Mouse (Mus musculus): Measurements from ENCODE around the gene Atpaf2.
A peak's percentile ranks its signal among the peaks of the same experiment; 100 is the strongest.
"Not testable (repeated sequence)": the region's sequence is repeated elsewhere in the genome, so short reads cannot be mapped to it uniquely, and the experiment has no call there.

The Atpaf2 gene

DNA sequence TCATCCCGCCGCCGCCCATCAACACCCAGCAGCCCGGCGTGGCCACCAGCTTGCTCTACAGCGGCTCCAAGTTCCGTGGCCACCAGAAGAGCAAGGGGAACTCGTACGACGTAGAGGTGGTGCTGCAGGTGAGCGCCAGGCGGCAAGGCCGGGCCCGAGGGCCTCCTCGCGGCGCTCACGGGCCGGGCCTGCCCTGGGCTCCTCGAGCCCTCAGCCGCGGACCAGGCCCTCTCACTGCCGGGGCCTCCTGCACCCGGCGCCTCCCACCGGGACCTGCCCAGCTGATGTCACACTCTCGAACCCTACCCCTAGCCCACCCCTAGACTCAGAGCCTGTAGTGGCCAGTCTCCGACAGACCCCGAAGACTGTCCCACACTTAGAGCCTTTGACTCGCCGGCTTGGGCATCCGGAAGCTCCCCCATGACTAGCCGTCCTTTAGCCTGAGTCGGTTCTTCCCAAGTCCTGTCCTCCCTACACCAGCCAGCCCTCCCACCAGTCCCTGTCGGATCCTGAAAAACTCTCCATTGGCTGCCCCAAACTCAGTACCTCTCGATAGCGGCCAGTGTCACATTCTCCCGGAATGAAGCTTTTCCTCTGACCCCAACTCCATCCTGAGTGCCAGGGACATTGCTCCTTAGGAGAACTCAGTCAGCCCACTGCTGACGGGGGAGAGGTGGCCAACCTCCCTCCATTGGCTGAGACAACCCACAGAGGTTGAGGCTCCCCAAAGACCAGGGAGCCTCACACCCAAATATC lies at the start of gene Atpaf2:
Atpaf2 (minus strand) TSS at position 741 of the 756 bp plus-strand sequence.
- peak; percentile 63 for DNase-seq (ENCODE audit: extremely low spot score)

DNA sequence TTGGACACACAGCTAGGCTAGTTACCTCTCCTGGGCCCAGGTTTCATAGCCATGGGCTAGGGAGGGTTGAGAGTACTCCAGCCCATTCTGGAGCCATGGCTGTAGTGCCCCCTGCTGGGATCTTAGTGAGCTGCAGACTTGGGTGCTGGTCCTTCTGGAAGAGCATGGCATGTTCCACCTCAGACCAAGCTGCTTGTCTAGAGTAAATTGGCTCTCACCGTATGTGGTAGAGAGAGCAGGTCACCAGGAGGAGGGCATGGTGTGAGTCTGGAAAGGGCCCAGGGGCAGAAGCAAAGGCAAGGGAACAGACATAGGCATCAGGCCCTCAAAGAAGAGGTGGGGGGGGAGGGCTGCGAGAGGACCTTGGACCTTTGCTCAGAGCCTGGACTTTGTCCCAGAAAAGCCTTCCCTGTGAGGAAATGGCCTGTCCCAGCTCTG lies 47.7 kb upstream of the Atpaf2 start:
- peak; percentile 29 for DNase-seq (ENCODE audit: extremely low spot score)

DNA sequence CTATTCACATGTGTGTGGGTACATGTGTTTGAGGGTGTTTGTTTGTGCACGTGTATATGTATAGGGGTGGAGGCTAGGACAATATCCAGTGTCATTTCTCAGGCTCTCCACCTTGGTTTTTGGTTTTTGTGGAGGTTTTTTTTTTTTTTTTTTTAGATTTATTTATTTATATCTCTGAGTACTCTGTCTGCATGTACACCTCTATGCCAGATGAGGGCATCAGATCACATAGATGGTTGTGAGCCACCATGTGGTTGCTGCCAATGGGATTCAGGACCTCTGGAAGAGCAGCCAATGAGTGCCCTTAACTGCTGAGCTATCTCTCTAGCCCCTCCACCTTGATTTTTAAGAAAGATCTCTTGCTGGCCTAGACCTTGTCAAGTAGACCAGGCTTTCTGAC lies 39.7 kb upstream of the Atpaf2 start:
- no peak for DNase-seq (ENCODE audit: extremely low spot score)

DNA sequence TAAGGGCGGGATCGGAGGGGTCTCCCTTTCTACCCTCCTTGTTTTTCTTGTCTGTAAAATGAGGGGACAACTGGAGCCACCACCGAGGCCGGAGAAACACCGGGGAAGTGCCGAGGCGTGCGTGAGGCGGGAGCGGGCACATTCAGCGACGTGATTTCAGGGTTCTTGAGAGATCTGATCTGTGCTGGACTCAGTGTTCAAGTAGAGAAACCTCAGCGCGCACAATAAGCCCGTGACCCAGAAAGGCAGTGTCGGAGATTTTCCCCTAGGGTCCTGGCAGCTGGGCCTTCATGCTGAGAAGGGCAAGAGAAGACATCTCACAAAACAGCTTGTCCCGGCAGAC lies 36.5 kb upstream of the Atpaf2 start:
- no peak for DNase-seq (ENCODE audit: extremely low spot score)

DNA sequence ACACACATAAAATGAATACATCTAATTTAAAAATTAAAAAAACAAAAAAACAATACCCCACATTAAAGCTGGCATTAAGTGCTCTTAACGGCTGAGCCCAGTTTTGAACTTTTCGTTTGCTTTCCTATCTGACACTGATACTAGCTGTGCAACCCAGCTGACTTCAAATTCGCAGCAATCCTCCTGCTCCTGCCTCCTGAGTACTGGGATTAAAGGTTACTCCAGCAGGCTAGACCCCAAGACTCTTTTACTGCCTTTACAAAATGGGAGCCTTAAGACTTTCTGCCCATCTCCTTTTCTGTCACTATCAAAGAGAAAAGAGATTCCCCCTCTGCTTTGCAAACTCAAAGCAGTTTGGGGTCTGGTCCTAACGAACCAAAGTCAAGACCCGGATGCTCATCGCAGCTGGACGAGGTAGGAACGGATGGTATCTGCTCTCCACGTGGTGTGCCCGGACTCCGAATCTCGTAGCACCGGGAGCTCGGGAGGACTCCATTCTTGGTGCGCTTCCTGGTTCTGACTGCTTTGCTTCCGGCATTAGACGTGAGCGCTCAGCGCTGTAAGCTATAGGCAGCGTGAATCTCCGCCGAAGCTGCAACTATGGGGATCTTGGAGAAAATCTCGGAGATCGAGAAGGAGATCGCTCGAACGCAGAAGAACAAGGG lies 36.0 kb upstream of the Atpaf2 start, which contains the start of gene Drg2:
Drg2 (plus strand) TSS at position 512 of the 665 bp plus-strand sequence.
- peak; percentile 91 for DNase-seq (ENCODE audit: extremely low spot score)

DNA sequence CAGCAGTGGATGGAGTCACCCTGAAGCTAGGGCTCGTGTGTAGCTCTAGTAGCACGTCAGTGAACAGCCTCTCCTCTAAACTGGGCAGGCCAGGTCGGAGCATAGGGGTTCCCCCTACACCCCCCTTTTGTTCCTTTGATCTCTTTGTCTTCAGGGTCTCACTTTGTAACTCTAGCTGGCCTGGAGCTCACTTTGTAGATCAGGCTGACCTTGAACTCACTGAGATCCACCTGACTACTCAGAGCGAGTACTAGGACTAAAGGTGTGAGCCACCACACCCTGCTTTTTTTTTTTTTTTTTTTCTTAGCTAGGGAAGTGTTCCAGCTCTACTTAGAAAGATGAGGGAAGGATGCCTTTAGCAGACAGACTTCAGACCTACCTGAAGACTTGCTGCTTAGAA lies 25.8 kb upstream of the Atpaf2 start:
- DNase-seq (ENCODE audit: extremely low spot score) = no peak

DNA sequence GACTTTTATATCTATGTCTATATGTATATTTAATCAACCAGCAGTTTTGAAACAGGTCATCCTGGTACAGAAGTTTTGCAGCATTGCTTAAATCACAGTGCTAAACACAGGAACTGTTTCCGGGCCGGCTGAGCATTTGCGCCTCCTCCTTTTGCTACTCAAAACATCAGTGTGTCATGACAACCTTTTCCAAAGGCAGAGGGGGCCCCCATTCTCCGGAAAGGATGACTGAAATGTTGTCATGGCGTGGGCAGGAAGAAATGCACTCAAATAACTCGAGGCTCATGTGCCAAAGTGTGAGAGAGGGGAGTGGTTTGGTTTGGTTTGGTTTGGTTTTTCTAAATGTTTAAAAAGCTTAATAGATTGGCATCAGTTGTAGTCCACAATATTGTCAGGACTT lies 24.6 kb upstream of the Atpaf2 start:
- DNase-seq (ENCODE audit: extremely low spot score) = no peak

DNA sequence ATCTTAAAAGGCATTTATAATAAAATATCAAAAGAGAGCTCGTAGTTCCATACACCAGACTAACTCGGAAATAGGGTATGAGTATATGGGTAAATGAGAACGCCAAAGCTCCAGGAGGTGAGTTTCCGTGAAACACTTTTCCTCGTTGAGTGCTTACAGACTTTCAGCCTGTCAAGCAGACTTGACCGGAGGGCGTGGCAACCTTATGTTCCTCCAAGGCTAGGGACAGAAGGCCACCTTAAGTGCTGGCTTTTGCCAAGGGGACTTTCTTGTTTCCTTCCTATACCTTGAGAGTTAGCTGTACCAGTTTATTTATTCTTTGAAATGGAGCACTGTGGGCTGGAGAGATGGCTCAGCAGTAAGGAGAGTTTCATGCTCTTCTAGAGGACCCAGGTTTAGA lies 21.9 kb upstream of the Atpaf2 start:
- DNase-seq (ENCODE audit: extremely low spot score) = no peak

DNA sequence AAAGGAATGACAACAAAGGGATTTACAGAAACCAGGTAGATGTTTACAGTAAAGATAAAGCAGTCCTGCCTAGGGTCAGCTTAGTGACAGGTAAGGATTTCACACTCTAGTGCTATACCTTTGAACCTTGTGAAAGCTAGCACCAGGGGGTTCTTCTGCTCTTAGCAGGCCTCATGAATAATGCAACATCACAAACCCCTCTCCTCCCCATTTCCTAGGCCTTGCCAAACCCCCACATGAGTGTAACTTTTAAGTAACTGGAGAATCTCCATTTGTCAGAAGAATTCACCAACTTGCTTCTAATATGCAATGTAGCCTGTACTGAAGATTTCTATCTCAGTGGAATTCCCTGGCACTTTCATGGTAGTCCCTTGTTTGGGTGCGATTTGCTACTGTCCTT lies 21.4 kb upstream of the Atpaf2 start:
- not testable (repeated sequence) for DNase-seq (ENCODE audit: extremely low spot score)

DNA sequence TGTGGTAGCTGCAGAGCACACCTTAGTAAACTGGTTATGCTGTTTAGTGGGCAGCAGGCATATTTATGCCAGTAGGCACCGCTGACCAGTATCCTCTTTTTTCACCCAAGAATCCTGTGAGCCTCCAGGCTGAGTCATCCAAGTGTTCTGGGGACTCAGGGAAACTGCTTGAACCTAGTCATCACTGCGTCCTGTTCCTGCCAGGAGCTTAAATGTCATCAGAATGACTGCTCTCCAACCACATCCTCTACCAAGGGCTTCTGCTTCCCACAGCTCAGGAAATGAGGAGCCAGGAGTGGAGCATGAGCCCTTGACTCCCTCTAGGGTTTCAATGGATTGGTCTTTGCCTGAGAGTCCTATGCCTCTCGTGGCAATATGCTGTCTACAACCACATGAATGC lies 18.4 kb upstream of the Atpaf2 start:
- DNase-seq (ENCODE audit: extremely low spot score) = no peak

DNA sequence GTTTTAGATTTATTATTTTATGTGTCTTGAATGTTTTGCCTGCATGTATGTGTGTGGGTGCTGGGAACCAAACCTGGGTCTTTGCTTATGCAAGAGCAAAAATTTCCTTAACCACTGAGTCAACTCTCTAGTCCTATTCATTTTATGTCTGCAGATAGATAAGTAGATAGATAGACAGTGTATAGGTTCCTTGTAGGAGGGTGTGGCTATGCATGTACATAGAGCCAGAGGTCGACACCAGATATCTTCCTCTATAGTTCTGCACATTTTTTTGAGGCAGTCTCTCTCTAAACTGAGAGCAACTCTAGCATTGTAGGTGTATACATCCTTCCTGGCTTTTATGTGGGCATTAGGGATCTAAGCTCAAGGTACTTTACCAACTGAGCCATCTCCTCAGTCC lies 16.9 kb upstream of the Atpaf2 start:
- no peak for DNase-seq (ENCODE audit: extremely low spot score)

DNA sequence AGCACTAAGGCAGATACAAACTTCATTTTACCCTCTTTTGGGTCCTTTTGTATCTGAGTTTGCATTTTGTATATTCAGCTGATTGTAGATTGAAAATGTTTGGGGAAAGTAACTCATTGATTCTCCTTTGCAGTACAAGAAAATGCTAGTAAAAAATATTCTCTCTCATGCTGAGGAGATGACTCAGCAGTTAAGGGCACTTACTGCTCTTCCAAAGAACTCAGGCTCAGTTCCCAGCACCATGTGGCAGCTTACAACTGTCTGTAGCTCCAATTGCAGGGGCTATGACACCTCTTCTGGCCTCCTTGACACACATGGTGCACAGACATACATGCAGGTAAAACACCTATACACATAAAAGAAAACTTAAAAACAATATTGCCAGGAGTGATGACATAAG lies 15.2 kb upstream of the Atpaf2 start:
- no peak for DNase-seq (ENCODE audit: extremely low spot score)

DNA sequence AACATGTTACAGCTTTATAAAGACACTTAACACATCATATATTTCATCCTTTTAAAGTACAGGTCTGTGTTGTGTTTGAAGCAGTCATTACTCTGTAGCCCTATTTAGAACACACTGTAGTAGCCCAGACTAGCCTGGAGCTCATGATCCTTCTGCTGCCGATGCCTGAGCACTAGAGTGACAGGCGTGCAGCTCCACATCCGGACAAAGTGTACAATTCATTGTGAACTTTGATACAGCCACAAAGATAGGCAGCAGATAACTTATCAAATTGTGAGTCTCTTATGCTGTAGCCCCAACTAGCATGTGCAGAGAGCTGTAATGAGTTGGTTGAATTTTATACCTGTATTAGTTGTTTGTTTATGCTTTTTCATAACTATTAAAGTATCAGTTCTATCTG lies 9.4 kb upstream of the Atpaf2 start:
- DNase-seq (ENCODE audit: extremely low spot score) = no peak

DNA sequence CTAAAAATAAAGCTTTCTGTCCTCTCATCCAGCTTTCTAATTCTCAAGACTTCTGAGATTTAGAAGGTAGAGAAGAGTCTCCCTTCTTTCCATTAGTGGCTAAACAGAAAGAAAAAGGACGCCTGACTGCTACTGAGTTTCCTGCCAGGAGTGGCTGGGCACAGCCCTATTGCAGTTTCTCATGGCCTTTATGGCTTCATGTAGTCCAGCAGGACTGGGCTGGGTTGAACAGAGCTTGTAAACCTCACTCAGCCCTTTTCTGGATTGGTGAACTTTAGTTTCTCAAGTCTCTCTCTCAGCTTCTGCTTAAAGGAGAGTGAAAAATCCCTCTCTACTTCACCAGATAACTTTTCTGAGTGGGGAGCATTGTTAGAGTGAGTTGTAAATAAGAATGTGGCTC lies 8.2 kb upstream of the Atpaf2 start:
- no peak for DNase-seq (ENCODE audit: extremely low spot score)

DNA sequence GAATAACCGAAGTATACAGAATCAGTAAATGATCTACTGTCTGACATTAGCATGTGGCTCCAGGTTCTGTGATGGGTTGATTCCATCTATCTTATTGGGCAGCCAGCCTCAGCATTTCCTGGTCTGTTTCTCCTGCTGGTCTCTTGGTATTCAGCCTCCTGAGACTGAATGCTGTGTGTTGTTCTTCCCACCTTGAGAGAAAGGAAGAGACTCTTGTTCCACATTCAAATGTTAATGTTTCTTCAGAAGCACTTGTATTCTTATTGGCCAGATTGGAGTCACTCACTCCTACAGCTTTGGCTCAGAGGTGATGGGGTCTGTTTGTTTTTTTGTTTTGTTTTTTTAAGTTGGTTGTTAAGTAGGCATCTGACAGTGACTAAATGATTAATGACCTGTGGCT lies 4.7 kb upstream of the Atpaf2 start:
- DNase-seq (ENCODE audit: extremely low spot score) = no peak

DNA sequence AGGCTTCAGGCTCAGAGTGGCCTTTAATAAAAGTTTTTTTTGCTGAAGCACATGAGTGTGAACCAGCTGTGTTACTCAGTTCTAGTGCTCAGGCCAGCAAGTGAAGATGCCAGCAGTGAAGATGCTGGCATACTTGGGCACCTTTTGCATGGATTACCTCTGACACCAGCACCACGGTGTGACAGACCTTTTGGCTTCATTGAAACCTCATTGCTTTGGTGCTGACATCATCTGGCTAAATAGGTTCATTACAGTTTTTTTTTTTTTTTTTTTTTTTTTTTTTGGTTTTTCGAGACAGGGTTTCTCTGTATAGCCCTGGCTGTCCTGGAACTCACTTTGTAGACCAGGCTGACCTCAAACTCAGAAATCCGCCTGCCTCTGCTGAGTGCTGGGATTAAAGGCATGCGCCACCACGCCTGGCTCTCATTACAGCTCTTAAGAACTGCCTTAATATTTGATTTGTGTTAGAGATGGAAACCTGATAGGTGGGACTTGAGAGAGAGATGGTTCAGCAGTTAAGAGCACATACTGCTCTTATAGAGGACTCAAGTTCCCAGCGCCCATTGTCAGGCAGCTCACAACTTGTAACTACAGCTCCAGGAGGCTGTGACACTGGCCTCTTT lies 3.9 kb upstream of the Atpaf2 start:
- DNase-seq (ENCODE audit: extremely low spot score) = no peak

DNA sequence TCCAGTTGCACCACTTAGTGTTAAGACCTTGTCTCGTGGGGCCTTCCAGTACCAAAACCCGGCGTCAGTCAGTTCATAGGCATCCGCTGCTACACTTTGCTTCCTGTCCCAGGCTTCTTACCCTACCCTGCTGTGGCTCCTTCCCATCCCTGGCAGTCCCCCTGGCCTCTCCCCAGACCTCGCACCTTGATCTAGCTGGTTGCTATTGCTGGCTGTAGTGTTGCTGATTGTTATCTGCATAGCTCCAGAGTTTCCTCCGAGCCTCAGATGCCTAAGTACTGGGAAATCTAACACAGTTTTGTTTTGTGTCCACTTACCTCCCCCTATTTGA lies 181 bp upstream of the Atpaf2 start:
- DNase-seq (ENCODE audit: extremely low spot score) = peak; percentile 5

DNA sequence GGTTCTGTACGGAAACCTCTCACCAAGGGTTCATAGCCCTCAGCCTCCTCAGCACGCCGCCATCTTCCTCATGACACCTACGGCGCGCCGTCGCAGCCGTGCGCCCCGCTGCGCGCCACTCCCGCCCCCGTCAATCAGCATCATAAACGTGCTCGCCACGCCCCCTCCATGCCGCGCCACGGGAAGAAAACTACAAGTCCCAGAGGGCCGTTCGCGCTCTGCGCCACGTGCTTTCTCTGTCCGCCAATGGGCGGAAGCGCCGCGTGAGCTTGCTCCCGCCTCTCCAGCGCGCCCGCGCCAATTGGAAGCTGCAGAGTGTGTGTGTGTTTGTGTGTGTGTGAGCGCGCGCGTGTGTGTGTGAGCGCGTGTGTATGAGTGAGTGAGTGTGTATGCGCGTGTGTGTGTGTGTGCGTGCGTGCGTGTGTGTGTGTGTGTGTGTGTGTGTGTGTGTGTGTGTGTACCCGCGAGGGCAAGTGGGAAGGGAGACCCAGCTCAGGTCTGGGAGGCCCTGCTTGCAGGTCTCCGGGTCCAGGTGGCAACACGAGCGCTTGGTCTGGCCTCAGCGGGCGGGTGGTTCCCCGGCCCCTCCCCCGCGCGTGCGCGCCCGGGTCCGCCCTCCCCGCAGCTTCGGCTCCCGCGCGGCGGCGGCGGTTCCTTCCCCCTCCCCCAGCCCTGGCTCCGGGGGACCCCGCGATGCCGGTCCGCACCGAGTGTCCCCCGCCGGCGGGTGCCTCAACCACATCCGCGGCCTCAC lies 1.1 kb downstream of the Atpaf2 start, which contains the start of gene Gid4:
Gid4 (plus strand) TSS at position 183 of the 754 bp plus-strand sequence.
- DNase-seq (ENCODE audit: extremely low spot score) = peak; percentile 98

DNA sequence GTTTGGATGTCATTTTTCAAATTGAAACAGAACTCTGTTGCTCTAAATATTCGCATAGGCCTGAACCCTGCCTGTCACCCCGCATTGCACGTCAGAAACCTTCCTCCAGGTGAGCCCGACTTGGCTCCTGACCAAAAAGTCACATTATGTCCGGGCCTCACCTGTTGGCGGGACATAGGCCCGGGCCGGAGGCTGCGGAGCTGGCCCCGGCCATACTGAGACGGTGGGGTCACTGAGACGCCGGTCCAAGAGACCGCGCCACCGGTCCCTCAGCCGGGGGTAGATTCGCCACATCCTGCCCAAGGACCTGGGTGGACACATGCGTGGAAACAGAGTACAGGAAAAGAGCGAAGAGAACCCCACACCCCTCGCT lies 1.7 kb downstream of the Atpaf2 start:
- no peak for DNase-seq (ENCODE audit: extremely low spot score)

DNA sequence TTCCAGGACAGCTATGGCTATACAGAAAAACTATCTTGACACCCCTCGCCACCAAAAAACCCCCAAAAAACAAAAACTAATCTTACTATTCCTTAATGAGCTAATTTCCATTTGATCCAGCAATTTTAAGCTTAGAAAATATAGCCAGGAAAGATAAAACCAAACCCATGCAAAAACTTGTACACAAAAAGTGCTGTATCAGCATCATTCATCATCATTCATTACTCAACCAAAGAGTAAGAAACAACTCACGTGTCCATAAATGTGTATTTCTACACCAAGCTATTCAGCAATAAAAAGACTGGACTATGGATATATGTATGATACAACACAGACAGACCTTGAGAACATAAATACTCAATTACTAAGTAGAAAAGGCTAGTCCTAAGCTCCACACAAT lies 5.3 kb downstream of the Atpaf2 start:
- DNase-seq (ENCODE audit: extremely low spot score) = no peak

DNA sequence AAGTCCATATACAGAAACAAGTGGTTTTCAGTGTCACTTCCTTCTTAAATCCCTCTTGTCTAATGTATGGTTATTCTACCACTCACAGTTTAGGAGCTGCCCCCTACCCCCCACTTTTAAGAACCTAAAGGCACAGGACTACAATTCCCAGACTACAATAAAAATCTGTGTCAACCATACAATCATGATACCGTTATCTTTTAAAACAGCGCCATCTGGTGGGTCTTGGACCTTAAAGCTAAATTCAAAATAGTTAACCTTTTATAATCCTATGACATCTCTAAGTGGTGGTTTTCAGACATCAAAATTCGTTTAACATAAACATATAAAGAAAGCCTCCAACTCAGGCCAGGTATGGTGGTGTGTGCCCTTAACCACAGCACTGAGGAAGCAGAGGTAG lies 6.1 kb downstream of the Atpaf2 start:
- DNase-seq (ENCODE audit: extremely low spot score) = peak; percentile 53

DNA sequence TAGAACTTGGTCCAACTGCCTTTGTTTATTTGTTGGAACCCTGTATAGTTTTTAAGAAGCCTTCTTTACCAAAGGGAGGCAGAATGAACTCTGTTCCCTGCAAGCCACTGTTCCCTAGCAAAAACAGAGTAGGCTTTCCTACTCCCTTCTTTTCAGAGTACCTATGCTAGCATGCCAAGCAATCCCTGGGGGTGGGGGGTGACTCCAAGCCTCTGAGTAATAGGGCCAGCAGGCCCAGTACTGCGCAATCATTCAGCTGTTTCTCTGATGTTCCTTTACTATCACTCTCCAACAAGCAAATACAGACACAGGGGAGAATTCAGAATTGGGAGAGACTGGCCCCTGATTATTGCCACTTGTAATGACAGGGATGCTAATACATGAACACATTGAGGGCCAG lies 11.7 kb downstream of the Atpaf2 start:
- DNase-seq (ENCODE audit: extremely low spot score) = no peak

DNA sequence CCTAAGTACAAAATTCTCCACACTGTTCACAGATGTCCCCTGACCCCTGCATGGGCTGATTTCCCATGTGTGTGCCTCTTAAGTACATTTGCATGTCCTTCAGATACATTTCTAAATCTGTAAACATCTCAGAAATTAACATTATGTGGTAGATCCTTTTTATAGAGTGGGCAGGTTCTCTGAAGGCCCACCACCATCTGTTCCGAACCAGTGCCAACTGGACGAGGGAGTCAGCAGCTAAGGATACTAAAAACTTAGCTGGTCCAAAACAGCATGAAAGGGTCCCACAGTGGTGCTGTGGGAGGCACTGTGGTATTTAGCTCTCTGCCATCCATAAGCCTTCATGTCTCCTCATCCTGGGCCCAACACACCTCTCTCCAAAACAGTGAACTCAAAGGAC lies 21.1 kb downstream of the Atpaf2 start:
- DNase-seq (ENCODE audit: extremely low spot score) = no peak

Data from embryo, embryonic 9.5 days (tissue).